Mouse (Mus musculus) cortical plate, adult 2 months (tissue): Measurements from ENCODE around the gene 1810010H24Rik.

ENCODE experiments used
- CTCF ChIP-seq: fragments of 200-500 bp; IDR thresholded peaks from 2 replicates; pipeline ENCODE4 v1.5.1; 2011; ENCODE audit warnings: mild to moderate bottlenecking, control low read depth, low read length; ENCODE audit not compliant: insufficient read depth; ENCODE audit errors: extremely low read depth
- POLR2A ChIP-seq: fragments of 200-500 bp; IDR thresholded peaks from 2 replicates; pipeline ENCODE4 v1.6.1; 2011; ENCODE audit warnings: mild to moderate bottlenecking, low read length, control low read depth; ENCODE audit not compliant: insufficient read depth; ENCODE audit errors: extremely low read depth

- TF ChIP-seq CTCF (no peak), POLR2A (no peak)
These were observed 23.5 kb upstream of the 1810010H24Rik start for GRCm38 (mm10) chr11:107001760-107002675.
